Mouse (Mus musculus) intestine, embryonic 15.5 days (tissue): ENCODE data around the gene Mprip. TPM values are rescaled to one million over a fixed set of nuclear protein-coding genes. Genes with fewer than 3 reads are reported as not detected.
"Not testable (repeated sequence)": the region's sequence is repeated elsewhere in the genome, so short reads cannot be mapped to it uniquely, and the experiment has no call there.

Source experiments
- ATAC-seq: fragments of 200-750 bp; cut with Nextera tagmentation; 2 replicates; pipeline ENCODE4 v1.8.0; 2017; ENCODE audit warnings: moderate TSS enrichment, moderate library complexity
- H3K27ac ChIP-seq: fragments of 300-500 bp; sonication (generic); 2 replicates; pipeline ENCODE4 v1.5.1; 2015; ENCODE audit warnings: mild to moderate bottlenecking, inconsistent platforms
- H3K27me3 ChIP-seq: fragments of 300-500 bp; sonication (generic); replicated peaks from 2 replicates; pipeline ENCODE4 v1.6.1; 2015; ENCODE audit warnings: inconsistent platforms
- H3K36me3 ChIP-seq: fragments of 300-500 bp; sonication (generic); 2 replicates; pipeline ENCODE4 v1.6.1; 2015; ENCODE audit warnings: inconsistent platforms
- H3K4me1 ChIP-seq: fragments of 300-500 bp; sonication (generic); replicated peaks from 2 replicates; pipeline ENCODE4 v1.6.1; 2015; ENCODE audit warnings: inconsistent platforms
- H3K4me2 ChIP-seq: fragments of 300-500 bp; sonication (generic); replicated peaks from 2 replicates; pipeline ENCODE4 v1.6.1; 2015; ENCODE audit warnings: mild to moderate bottlenecking, inconsistent platforms
- H3K4me3 ChIP-seq: fragments of 300-500 bp; sonication (generic); replicated peaks from 2 replicates; pipeline ENCODE4 v1.5.1; 2015; ENCODE audit warnings: inconsistent platforms
- H3K9ac ChIP-seq: fragments of 300-500 bp; sonication (generic); 2 replicates; pipeline ENCODE4 v1.6.1; 2015; ENCODE audit warnings: inconsistent platforms
- H3K9me3 ChIP-seq: fragments of 300-500 bp; sonication (generic); 2 replicates; pipeline ENCODE4 v1.6.1; 2016; ENCODE audit warnings: inconsistent platforms
- WGBS: fragments of 180-500 bp; shearing (Covaris S2); methylation state at CpG from one replicate; pipeline ENCODE4 v1.1.7; 2015; 5-methylcytosine and 5-hydroxymethylcytosine counted together
- polyA plus RNA-seq: library from polyadenylated mRNA; unstranded; fragments of >200 nt; fragmentation: Nextera tagmentation; extraction: Ambion mirVana; gene quantifications from 2 replicates; pipeline ENCODE4 v1.2.1, GENCODE M21; 2015

Gene Mprip
- polyA plus RNA-seq, 1 experiment from 2014 or later, result 54.9 TPM

- no peaks in the 10 kb centered on the region for H3K9me3 ChIP-seq
- H3K36me3 ChIP-seq, result 0 out of 2 replicates have a peak, but pooled peaks cover 10% of the 10 kb centered on the region
- no peak for ATAC-seq
- no peak overlapping the region for H3K9ac ChIP-seq
- H3K4me1 ChIP-seq, result peaks cover 6% of the 10 kb centered on the region; the same call in 1 of the 2 replicates
- H3K27ac ChIP-seq, result no peak overlapping the region
- WGBS, result 82% methylated on average over 3 of the region's 3 CpGs
- H3K27me3 ChIP-seq, result no peaks in the 10 kb centered on the region
- no peak overlapping the region for H3K4me2 ChIP-seq
- H3K4me3 ChIP-seq, result no peak overlapping the region
These were observed 66.1 kb downstream of the Mprip start for GRCm38 (mm10) chr11:59727204-59727603.

DNA sequence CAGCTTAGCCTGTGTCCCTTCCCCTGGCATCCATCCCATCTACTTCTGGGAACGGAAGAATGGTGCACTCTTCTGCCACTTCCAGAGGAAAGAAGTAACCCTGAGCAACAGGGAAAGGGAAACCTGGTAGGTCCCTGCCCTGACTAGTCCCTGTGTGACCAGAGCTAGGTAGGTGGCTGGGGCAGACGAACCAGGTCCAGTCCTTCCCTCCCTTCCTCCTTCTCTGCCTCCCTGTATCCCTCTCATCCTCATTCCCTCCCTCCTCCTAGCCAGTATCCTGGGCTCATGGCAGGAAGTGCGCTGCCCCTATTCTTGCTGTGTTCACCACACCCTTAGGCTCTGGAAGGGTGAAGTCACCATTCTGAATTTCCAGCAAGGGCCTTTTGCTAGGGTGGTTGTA lies 70.7 kb downstream of the Mprip start:
- 68% methylated on average over 3 of the region's 3 CpGs for WGBS
- H3K36me3 ChIP-seq, result peaks cover 24% of the 10 kb centered on the region

GRCm38 (mm10) chr11:59732407-59733066 lies 71.4 kb downstream of the Mprip start:
- Histone ChIP-seq H3K36me3 (peaks cover 29% of the 10 kb centered on the region), H3K9me3 (no peaks in the 10 kb centered on the region), H3K27me3 (no peaks in the 10 kb centered on the region), H3K4me1 (peaks cover 10% of the 10 kb centered on the region), H3K9ac (no peak overlapping the region), H3K4me2 (no peak overlapping the region), H3K27ac (peak overlapping the region; percentile 80), H3K4me3 (no peak overlapping the region)
- peak; percentile 92 for ATAC-seq
- WGBS, result 49% methylated on average over 1 of the region's 1 CpGs

More for the DNA sequence above, 70.7 kb downstream of the Mprip start:
- no peak for ATAC-seq
- Histone ChIP-seq H3K4me2 (no peak overlapping the region), H3K9me3 (no peaks in the 10 kb centered on the region), H3K27ac (peak overlapping the region; percentile 80), H3K9ac (no peak overlapping the region), H3K4me1 (peaks cover 10% of the 10 kb centered on the region), H3K4me3 (no peak overlapping the region), H3K27me3 (no peaks in the 10 kb centered on the region)

DNA sequence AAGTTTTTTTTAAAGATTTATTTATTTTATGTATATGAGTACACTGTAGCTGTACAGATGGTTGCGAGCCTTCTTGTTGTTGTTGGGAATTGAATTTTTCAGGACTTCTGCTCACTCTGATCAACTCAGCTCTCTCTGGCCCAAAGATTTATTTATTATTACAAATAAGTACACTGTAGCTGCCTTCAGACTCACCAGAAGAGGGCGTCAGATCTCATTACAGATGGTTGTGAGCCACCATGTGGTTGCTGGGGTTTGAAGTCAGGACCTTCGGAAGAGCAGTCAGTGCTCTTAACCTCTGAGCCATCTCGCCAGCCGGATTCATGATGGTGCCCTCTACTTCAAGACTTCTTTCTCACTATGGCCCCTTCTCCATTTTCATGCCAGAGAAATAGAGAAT lies 72.5 kb downstream of the Mprip start:
- H3K9me3 ChIP-seq, H3K27me3 ChIP-seq, H3K27ac ChIP-seq, H3K4me3 ChIP-seq, ATAC-seq, H3K4me2 ChIP-seq, H3K9ac ChIP-seq: not testable (repeated sequence)
- Histone ChIP-seq H3K36me3 (peaks cover 25% of the 10 kb centered on the region), H3K4me1 (peaks cover 10% of the 10 kb centered on the region)
- 78% methylated on average over 5 of the region's 5 CpGs for WGBS

GRCm38 (mm10) chr11:59734335-59734734 lies 73.2 kb downstream of the Mprip start:
- peaks cover 10% of the 10 kb centered on the region for H3K4me1 ChIP-seq
- 75% methylated on average over 1 of the region's 1 CpGs for WGBS
- H3K4me3 ChIP-seq, result no peak overlapping the region
- no peak overlapping the region for H3K27ac ChIP-seq
- no peak for ATAC-seq
- H3K27me3 ChIP-seq, result no peaks in the 10 kb centered on the region
- H3K4me2 ChIP-seq, result no peak overlapping the region
- H3K36me3 ChIP-seq, result peaks cover 29% of the 10 kb centered on the region
- H3K9ac ChIP-seq, result no peak overlapping the region
- no peaks in the 10 kb centered on the region for H3K9me3 ChIP-seq

- H3K36me3 ChIP-seq, result peaks cover 36% of the 10 kb centered on the region
- not testable (repeated sequence) for H3K4me3 ChIP-seq
- 88% methylated on average over 4 of the region's 4 CpGs for WGBS
These were observed 74.8 kb downstream of the Mprip start for GRCm38 (mm10) chr11:59735938-59736337.

GRCm38 (mm10) chr11:59737250-59737649 lies 76.1 kb downstream of the Mprip start:
- Histone ChIP-seq H3K9me3 (no peaks in the 10 kb centered on the region), H3K4me2 (no peak overlapping the region), H3K4me1 (peaks cover 4% of the 10 kb centered on the region; the same call in 1 of the 2 replicates), H3K27me3 (no peaks in the 10 kb centered on the region), H3K4me3 (no peak overlapping the region), H3K9ac (no peak overlapping the region), H3K36me3 (peaks cover 48% of the 10 kb centered on the region), H3K27ac (no peak overlapping the region)
- 93% methylated on average over 12 of the region's 12 CpGs for WGBS
- no peak for ATAC-seq

More at GRCm38 (mm10) chr11:59735938-59736337, 74.8 kb downstream of the Mprip start:
- not testable (repeated sequence) for H3K9ac ChIP-seq, H3K27me3 ChIP-seq, ATAC-seq, H3K9me3 ChIP-seq, H3K4me2 ChIP-seq, H3K27ac ChIP-seq
- peaks cover 10% of the 10 kb centered on the region for H3K4me1 ChIP-seq

GRCm38 (mm10) chr11:59739996-59740395 lies 78.9 kb downstream of the Mprip start:
- Histone ChIP-seq H3K4me1 (no peaks in the 10 kb centered on the region), H3K4me2 (no peak overlapping the region), H3K27ac (no peak overlapping the region), H3K4me3 (no peak overlapping the region), H3K9ac (no peak overlapping the region), H3K36me3 (peaks cover 57% of the 10 kb centered on the region), H3K9me3 (no peaks in the 10 kb centered on the region), H3K27me3 (no peaks in the 10 kb centered on the region)
- WGBS, result 82% methylated on average over 2 of the region's 2 CpGs
- no peak for ATAC-seq

- Histone ChIP-seq H3K27me3 (no peaks in the 10 kb centered on the region), H3K4me2 (no peak overlapping the region), H3K4me1 (no peaks in the 10 kb centered on the region), H3K36me3 (peaks cover 49% of the 10 kb centered on the region), H3K27ac (no peak overlapping the region), H3K4me3 (no peak overlapping the region), H3K9me3 (no peaks in the 10 kb centered on the region), H3K9ac (no peak overlapping the region)
- 95% methylated on average over 5 of the region's 5 CpGs for WGBS
- no peak for ATAC-seq
These were observed 80.8 kb downstream of the Mprip start for GRCm38 (mm10) chr11:59741915-59742314.

GRCm38 (mm10) chr11:59743307-59743706 lies 82.2 kb downstream of the Mprip start:
- peaks cover 42% of the 10 kb centered on the region for H3K36me3 ChIP-seq
- H3K4me3 ChIP-seq, result no peak overlapping the region
- H3K9me3 ChIP-seq, result no peaks in the 10 kb centered on the region
- no peak overlapping the region for H3K9ac ChIP-seq
- no peaks in the 10 kb centered on the region for H3K27me3 ChIP-seq
- no peaks in the 10 kb centered on the region for H3K4me1 ChIP-seq
- H3K27ac ChIP-seq, result no peak overlapping the region
- 83% methylated on average over 2 of the region's 2 CpGs for WGBS
- H3K4me2 ChIP-seq, result no peak overlapping the region
- ATAC-seq, result no peak

GRCm38 (mm10) chr11:59743712-59744111 lies 82.6 kb downstream of the Mprip start:
- Histone ChIP-seq H3K27ac (no peak overlapping the region), H3K9ac (no peak overlapping the region), H3K9me3 (no peaks in the 10 kb centered on the region), H3K36me3 (peaks cover 41% of the 10 kb centered on the region), H3K27me3 (no peaks in the 10 kb centered on the region), H3K4me3 (no peak overlapping the region), H3K4me2 (no peak overlapping the region), H3K4me1 (no peaks in the 10 kb centered on the region)
- 100% methylated on average over 1 of the region's 1 CpGs for WGBS
- no peak for ATAC-seq

- H3K36me3 ChIP-seq, result peaks cover 38% of the 10 kb centered on the region
- H3K27me3 ChIP-seq, result no peaks in the 10 kb centered on the region
- no peaks in the 10 kb centered on the region for H3K9me3 ChIP-seq
- no peak overlapping the region for H3K4me3 ChIP-seq
- no peak for ATAC-seq
- H3K4me2 ChIP-seq, result no peak overlapping the region
- no peak overlapping the region for H3K9ac ChIP-seq
- H3K27ac ChIP-seq, result no peak overlapping the region
- WGBS, result 94% methylated on average over 4 of the region's 4 CpGs
- H3K4me1 ChIP-seq, result no peaks in the 10 kb centered on the region
These were observed 83.3 kb downstream of the Mprip start for GRCm38 (mm10) chr11:59744374-59744773.

- H3K4me2 ChIP-seq, result no peak overlapping the region
- H3K9ac ChIP-seq, result no peak overlapping the region
- no peak for ATAC-seq
- H3K4me1 ChIP-seq, result no peaks in the 10 kb centered on the region
- H3K4me3 ChIP-seq, result no peak overlapping the region
- H3K27ac ChIP-seq, result no peak overlapping the region
- WGBS, result 79% methylated on average over 5 of the region's 5 CpGs
- H3K27me3 ChIP-seq, result no peaks in the 10 kb centered on the region
- no peaks in the 10 kb centered on the region for H3K9me3 ChIP-seq
- peaks cover 35% of the 10 kb centered on the region for H3K36me3 ChIP-seq
These were observed 84.7 kb downstream of the Mprip start for GRCm38 (mm10) chr11:59745851-59746250.
